Mouse (Mus musculus) left cerebral cortex, postnatal 14 days (tissue): ENCODE results near the gene Zfy1. TPM values are rescaled to one million over a fixed set of nuclear protein-coding genes. Genes with fewer than 3 reads are reported as not detected.
"Not testable (repeated sequence)": the region's sequence is repeated elsewhere in the genome, so short reads cannot be mapped to it uniquely, and the experiment has no call there.

Experiments
- DNase-seq, 2 experiments: peaks; one replicate each; pipeline ENCODE4 v3.0.0; 2021 to 2022; ENCODE audit warnings: low spot score in 2 of 2, mixed read lengths in 1 of 2
- intact Hi-C: fragments of 180-260 bp; cut with DNase I; formaldehyde crosslinking; loops from one replicate; pipeline ENCODE4 v1.15.1; 2025
- long read RNA-seq, 2 experiments: library from polyadenylated mRNA; stranded (forward); transcript quantifications; one replicate each; pipeline ENCODE4 v2.0.0; 2021
- total RNA-seq, 2 experiments: library from RNA; stranded (reverse); gene quantifications; 2 replicates each; pipeline ENCODE4 v1.2.3; 2021

Gene Zfy1
- not detected for total RNA-seq
- long read RNA-seq, experiment 1, result 0 reads
- long read RNA-seq, experiment 2, result 0 reads

DNA sequence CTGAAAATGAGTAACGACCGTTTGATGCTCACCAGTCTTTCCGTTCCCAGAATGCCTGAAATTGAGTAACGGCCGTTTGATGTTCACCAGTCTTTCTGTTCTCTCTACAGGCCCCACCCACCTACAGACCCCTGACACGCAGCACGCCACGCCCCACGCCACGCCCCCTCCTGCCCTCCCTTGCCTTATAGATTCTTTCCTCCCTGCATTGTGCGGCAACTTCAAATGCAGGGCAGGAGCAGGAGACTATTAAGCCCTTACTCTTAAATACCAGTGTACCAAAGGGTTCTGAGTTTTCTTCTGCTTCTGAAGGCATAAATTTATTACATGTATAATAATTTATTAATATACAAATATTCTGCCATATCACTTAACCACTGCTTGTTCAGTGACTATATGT is at the start of gene Zfy1:
TSS of gene Zfy1 (minus strand) at position 101 of the 400 bp plus-strand sequence.
- DNase-seq, intact Hi-C loops: not testable (repeated sequence)

DNA sequence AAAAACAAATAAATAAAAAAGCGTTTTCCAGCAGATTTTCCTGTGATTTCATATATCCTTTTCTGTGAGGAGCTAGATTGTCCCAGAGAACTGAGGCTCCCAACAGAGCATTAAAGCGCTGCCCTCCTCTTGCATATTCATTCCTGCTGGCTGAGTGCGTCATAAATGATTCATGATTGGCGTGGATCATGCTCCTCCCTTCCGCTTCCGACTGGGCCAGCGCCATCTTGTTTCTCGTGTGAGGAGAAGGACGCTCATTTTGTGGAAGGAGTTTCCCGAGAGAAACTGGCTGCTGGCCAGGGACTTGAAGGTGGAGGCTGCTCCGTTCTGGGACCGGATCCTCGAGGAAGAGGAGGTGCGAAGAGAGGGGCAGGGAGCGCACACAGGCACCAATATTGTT is 21.2 kb upstream of the Zfy1 start, which contains the start of gene Uba1y:
TSS of gene Uba1y (plus strand) at position 254 of the 400 bp plus-strand sequence.
- intact Hi-C loops, result no loop called here
- no peak for DNase-seq

DNA sequence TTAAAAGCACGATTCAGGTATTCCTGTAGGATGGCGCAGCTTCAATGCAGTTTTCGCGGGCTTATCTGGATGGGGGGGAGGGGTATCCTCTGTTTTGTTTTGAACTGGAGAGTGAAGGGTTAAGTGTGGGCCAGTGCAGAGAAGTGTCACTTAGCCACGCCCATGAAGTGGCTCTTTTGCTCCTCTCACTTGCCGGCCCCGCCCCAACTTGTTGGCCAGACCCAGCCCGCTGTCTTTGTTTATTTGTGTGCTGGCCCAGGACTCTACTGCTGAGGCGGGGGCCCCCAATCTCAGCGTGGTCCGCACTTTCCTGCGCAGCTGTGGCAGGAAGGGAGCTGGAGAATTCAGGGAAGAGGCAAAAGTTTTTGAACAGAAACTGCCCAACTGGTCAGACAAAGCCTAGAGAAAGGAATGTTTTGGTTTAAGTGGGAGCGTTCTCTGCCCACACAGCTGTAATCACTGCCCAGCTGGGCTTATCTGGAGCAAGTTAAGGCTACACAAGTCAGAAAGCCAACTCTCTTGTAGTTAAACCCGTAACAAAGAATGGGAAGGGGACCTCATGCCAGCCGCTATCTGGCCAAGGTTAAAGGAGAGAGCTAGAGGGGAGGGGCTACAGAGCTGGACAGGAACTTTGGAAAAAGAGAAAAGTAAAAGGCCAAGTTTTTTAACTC is 11.9 kb upstream of the Zfy1 start:
- no peak for DNase-seq
- intact Hi-C loops, result no loop called here

Other genes with a start within 250 kb of the Zfy1 start
- gene Uba1y, start 21.2 kb upstream of the Zfy1 start, total RNA-seq, result not detected
- 10 to 100 TPM in 1 of 2 experiments, not detected in 1; 13.8 TPM for gene Kdm5d, start 100.4 kb upstream of the Zfy1 start, total RNA-seq
- 10 to 100 TPM in 1 of 2 experiments, not detected in 1; 76.1 TPM for gene Eif2s3y, start 213.1 kb upstream of the Zfy1 start, total RNA-seq